Mouse (Mus musculus): ENCODE data around the gene Ccdc121. TPM values are rescaled to one million over a fixed set of nuclear protein-coding genes. Genes with fewer than 3 reads are reported as not detected.

Ccdc121 gene
- polyA plus RNA-seq, 1 experiment from 2014 or later: not detected

- no peak overlapping the region for H3K4me2 ChIP-seq
- H3K4me1 ChIP-seq (replicated peaks): no peaks in the 10 kb centered on the region
- H3K36me3 ChIP-seq (replicated peaks): no peaks in the 10 kb centered on the region
- no peak overlapping the region for H3K9ac ChIP-seq
- no peaks in the 10 kb centered on the region for H3K27me3 ChIP-seq
- H3K27ac ChIP-seq (replicated peaks): no peak overlapping the region
- no peak for ATAC-seq (ENCODE audit: insufficient read depth)
- WGBS (ENCODE audit: insufficient replicate concordance): 69% methylated on average over 2 of the region's 2 CpGs
- H3K4me3 ChIP-seq (replicated peaks): no peak overlapping the region
- no peaks in the 10 kb centered on the region for H3K9me3 ChIP-seq (replicated peaks)
Measured at GRCm38 (mm10) chr1:181503471-181503870, 7.8 kb downstream of the Ccdc121 start.

GRCm38 (mm10) chr1:181484696-181485095 is 26.6 kb downstream of the Ccdc121 start:
- 67% methylated on average over 5 of the region's 5 CpGs for WGBS (ENCODE audit: insufficient replicate concordance)
- no peak overlapping the region for H3K4me3 ChIP-seq (replicated peaks)
- no peaks in the 10 kb centered on the region for H3K4me1 ChIP-seq (replicated peaks)
- H3K36me3 ChIP-seq (replicated peaks): no peaks in the 10 kb centered on the region
- H3K9ac ChIP-seq: no peak overlapping the region
- H3K9me3 ChIP-seq (replicated peaks): no peaks in the 10 kb centered on the region
- H3K27ac ChIP-seq (replicated peaks): no peak overlapping the region
- ATAC-seq (ENCODE audit: insufficient read depth): no peak
- no peaks in the 10 kb centered on the region for H3K27me3 ChIP-seq
- H3K4me2 ChIP-seq: no peak overlapping the region

GRCm38 (mm10) chr1:181476557-181476956 is 34.7 kb downstream of the Ccdc121 start:
- no peak overlapping the region for H3K4me3 ChIP-seq (replicated peaks)
- H3K9me3 ChIP-seq (replicated peaks): no peaks in the 10 kb centered on the region
- H3K27me3 ChIP-seq: no peaks in the 10 kb centered on the region
- no peaks in the 10 kb centered on the region for H3K36me3 ChIP-seq (replicated peaks)
- H3K4me1 ChIP-seq (replicated peaks): no peaks in the 10 kb centered on the region
- WGBS (ENCODE audit: insufficient replicate concordance): 58% methylated on average over 6 of the region's 6 CpGs
- no peak overlapping the region for H3K9ac ChIP-seq
- H3K4me2 ChIP-seq: no peak overlapping the region
- no peak for ATAC-seq (ENCODE audit: insufficient read depth)
- H3K27ac ChIP-seq (replicated peaks): no peak overlapping the region

GRCm38 (mm10) chr1:181476141-181476540 is 35.1 kb downstream of the Ccdc121 start:
- WGBS (ENCODE audit: insufficient replicate concordance): 61% methylated on average over 8 of the region's 8 CpGs
- no peak overlapping the region for H3K9ac ChIP-seq
- no peak for ATAC-seq (ENCODE audit: insufficient read depth)
- H3K27ac ChIP-seq (replicated peaks): no peak overlapping the region
- no peaks in the 10 kb centered on the region for H3K4me1 ChIP-seq (replicated peaks)
- no peaks in the 10 kb centered on the region for H3K27me3 ChIP-seq
- no peak overlapping the region for H3K4me3 ChIP-seq (replicated peaks)
- H3K9me3 ChIP-seq (replicated peaks): no peaks in the 10 kb centered on the region
- H3K4me2 ChIP-seq: no peak overlapping the region
- no peaks in the 10 kb centered on the region for H3K36me3 ChIP-seq (replicated peaks)

GRCm38 (mm10) chr1:181469415-181469814 is 41.8 kb downstream of the Ccdc121 start:
- H3K27ac ChIP-seq (replicated peaks): no peak overlapping the region
- H3K4me3 ChIP-seq (replicated peaks): no peak overlapping the region
- 54% methylated on average over 8 of the region's 8 CpGs for WGBS (ENCODE audit: insufficient replicate concordance)
- H3K4me2 ChIP-seq: no peak overlapping the region
- H3K27me3 ChIP-seq: no peaks in the 10 kb centered on the region
- ATAC-seq (ENCODE audit: insufficient read depth): no peak
- no peaks in the 10 kb centered on the region for H3K9me3 ChIP-seq (replicated peaks)
- no peak overlapping the region for H3K9ac ChIP-seq
- no peaks in the 10 kb centered on the region for H3K36me3 ChIP-seq (replicated peaks)
- peaks cover 10% of the 10 kb centered on the region for H3K4me1 ChIP-seq (replicated peaks)

GRCm38 (mm10) chr1:181467321-181467670 is 44.0 kb downstream of the Ccdc121 start:
- no peak for ATAC-seq (ENCODE audit: insufficient read depth)
- 58% methylated on average over 6 of the region's 6 CpGs for WGBS (ENCODE audit: insufficient replicate concordance)
- Histone ChIP-seq H3K27me3 (no peaks in the 10 kb centered on the region), H3K4me3 (replicated peaks) (no peak overlapping the region), H3K4me2 (no peak overlapping the region), H3K9ac (no peak overlapping the region), H3K9me3 (replicated peaks) (no peaks in the 10 kb centered on the region), H3K27ac (replicated peaks) (no peak overlapping the region), H3K36me3 (replicated peaks) (no peaks in the 10 kb centered on the region), H3K4me1 (replicated peaks) (peaks cover 10% of the 10 kb centered on the region)

GRCm38 (mm10) chr1:181466601-181467320 is 44.5 kb downstream of the Ccdc121 start:
- ATAC-seq (ENCODE audit: insufficient read depth): no peak
- H3K27me3 ChIP-seq: no peaks in the 10 kb centered on the region
- H3K9me3 ChIP-seq (replicated peaks): no peaks in the 10 kb centered on the region
- WGBS (ENCODE audit: insufficient replicate concordance): 42% methylated on average over 17 of the region's 17 CpGs
- H3K4me1 ChIP-seq (replicated peaks): peaks cover 10% of the 10 kb centered on the region
- no peak overlapping the region for H3K4me2 ChIP-seq
- H3K27ac ChIP-seq (replicated peaks): no peak overlapping the region
- H3K9ac ChIP-seq: no peak overlapping the region
- no peak overlapping the region for H3K4me3 ChIP-seq (replicated peaks)
- H3K36me3 ChIP-seq (replicated peaks): no peaks in the 10 kb centered on the region

- 70% methylated on average over 6 of the region's 6 CpGs for WGBS (ENCODE audit: insufficient replicate concordance)
- Histone ChIP-seq H3K36me3 (replicated peaks) (no peaks in the 10 kb centered on the region), H3K9me3 (replicated peaks) (no peaks in the 10 kb centered on the region), H3K9ac (no peak overlapping the region), H3K27ac (replicated peaks) (no peak overlapping the region), H3K4me2 (no peak overlapping the region), H3K4me1 (replicated peaks) (peaks cover 10% of the 10 kb centered on the region), H3K27me3 (no peaks in the 10 kb centered on the region), H3K4me3 (replicated peaks) (no peak overlapping the region)
- ATAC-seq (ENCODE audit: insufficient read depth): no peak
Measured at GRCm38 (mm10) chr1:181466040-181466439, 45.2 kb downstream of the Ccdc121 start.

- H3K4me1 ChIP-seq (replicated peaks): peaks cover 10% of the 10 kb centered on the region
- no peak overlapping the region for H3K27ac ChIP-seq (replicated peaks)
- H3K4me3 ChIP-seq (replicated peaks): no peak overlapping the region
- ATAC-seq (ENCODE audit: insufficient read depth): no peak
- no peaks in the 10 kb centered on the region for H3K9me3 ChIP-seq (replicated peaks)
- H3K36me3 ChIP-seq (replicated peaks): no peaks in the 10 kb centered on the region
- whole genome bisulfite sequencing (ENCODE audit: insufficient replicate concordance): 29% methylated on average over 5 of the region's 5 CpGs
- H3K4me2 ChIP-seq: no peak overlapping the region
- H3K9ac ChIP-seq: no peak overlapping the region
- H3K27me3 ChIP-seq: no peaks in the 10 kb centered on the region
Measured at GRCm38 (mm10) chr1:181465027-181465426, 46.2 kb downstream of the Ccdc121 start.

GRCm38 (mm10) chr1:181462906-181463179 is 48.4 kb downstream of the Ccdc121 start:
- no peaks in the 10 kb centered on the region for H3K27me3 ChIP-seq
- 68% methylated on average over 6 of the region's 6 CpGs for WGBS (ENCODE audit: insufficient replicate concordance)
- peaks cover 10% of the 10 kb centered on the region for H3K4me1 ChIP-seq (replicated peaks)
- no peak overlapping the region for H3K4me3 ChIP-seq (replicated peaks)
- no peaks in the 10 kb centered on the region for H3K36me3 ChIP-seq (replicated peaks)
- no peak overlapping the region for H3K27ac ChIP-seq (replicated peaks)
- no peak overlapping the region for H3K9ac ChIP-seq
- no peaks in the 10 kb centered on the region for H3K9me3 ChIP-seq (replicated peaks)
- no peak for ATAC-seq (ENCODE audit: insufficient read depth)
- H3K4me2 ChIP-seq: no peak overlapping the region

GRCm38 (mm10) chr1:181462051-181462905 is 49.0 kb downstream of the Ccdc121 start:
- H3K36me3 ChIP-seq (replicated peaks): no peaks in the 10 kb centered on the region
- H3K4me3 ChIP-seq (replicated peaks): no peak overlapping the region
- H3K4me2 ChIP-seq: no peak overlapping the region
- H3K9me3 ChIP-seq (replicated peaks): no peaks in the 10 kb centered on the region
- ATAC-seq (ENCODE audit: insufficient read depth): no peak
- H3K4me1 ChIP-seq (replicated peaks): peaks cover 8% of the 10 kb centered on the region
- no peak overlapping the region for H3K9ac ChIP-seq
- H3K27me3 ChIP-seq: no peaks in the 10 kb centered on the region
- no peak overlapping the region for H3K27ac ChIP-seq (replicated peaks)
- 36% methylated on average over 8 of the region's 8 CpGs for WGBS (ENCODE audit: insufficient replicate concordance)
